Mouse (Mus musculus) heart, adult 10 weeks (tissue): ENCODE results near the gene Zkscan7. TPM values are rescaled to one million over a fixed set of nuclear protein-coding genes. Genes with fewer than 3 reads are reported as not detected.

Experiments
- polyA plus RNA-seq: library from polyadenylated mRNA; stranded (reverse); fragments of 350-450 nt; fragmentation: Illumina TruSeq; extraction: RNeasy Lipid Tissue Mini Kit (QIAGEN cat#74804); gene quantifications from one replicate; pipeline ENCODE4 v1.2.3, GENCODE M21; 2014; ENCODE audit warnings: low read depth, low replicate concordance

The Zkscan7 gene
- polyA plus RNA-seq = 6.9 TPM

DNA sequence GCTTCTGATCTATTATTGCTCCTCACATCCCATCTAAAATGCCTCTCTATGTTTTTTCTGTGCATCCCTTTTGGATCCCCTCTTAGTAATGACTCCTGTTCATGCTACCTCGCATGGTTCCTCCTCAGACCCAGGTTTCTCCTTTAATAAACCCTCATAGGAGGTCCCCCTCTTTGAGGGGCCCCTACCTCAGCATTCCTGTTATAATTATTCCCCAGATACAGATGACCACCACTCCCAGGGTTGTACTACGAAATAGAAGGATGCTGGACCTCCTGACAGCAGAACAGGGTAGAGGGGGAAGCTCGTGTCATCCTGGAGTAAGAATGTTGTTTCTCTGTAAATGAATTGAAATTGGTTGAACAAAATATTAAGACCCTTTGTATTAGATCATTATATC lies at the start of gene Zkscan7:
Gene Zkscan7 (plus strand): TSS at position 301 of the 400 bp plus-strand sequence.

GRCm38 (mm10) chr9:122843760-122844159 lies 41.7 kb upstream of the Zkscan7 start, which contains the start of gene Gm35549:
Gene Gm35549, minus strand, starts transcription at chr9:122844035.

DNA sequence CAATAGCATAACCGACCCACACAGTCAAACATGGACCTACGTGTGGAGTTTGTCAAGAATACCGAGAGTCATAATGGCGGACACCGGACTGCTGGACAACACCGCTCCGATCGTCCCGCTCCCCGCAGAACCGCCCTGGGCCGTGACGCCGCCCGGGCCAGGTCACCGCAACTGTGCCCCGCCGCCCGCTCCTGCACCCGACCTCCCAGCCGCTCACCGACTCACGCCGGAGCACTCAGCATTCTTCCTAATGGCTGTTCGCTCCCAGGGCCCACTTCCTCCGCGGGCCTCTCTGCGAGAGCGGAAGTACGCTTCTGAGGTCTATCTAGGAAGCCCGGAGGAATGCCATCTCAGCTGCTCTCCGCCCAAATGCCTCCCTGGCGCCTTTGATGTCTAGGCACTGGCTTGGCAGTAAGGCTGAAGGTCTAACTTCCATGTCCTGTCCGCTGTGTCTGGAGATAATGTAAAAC lies 19.8 kb upstream of the Zkscan7 start, which contains the start of gene Zfp445:
Gene Zfp445 (minus strand): TSS at position 310 of the 470 bp plus-strand sequence.

DNA sequence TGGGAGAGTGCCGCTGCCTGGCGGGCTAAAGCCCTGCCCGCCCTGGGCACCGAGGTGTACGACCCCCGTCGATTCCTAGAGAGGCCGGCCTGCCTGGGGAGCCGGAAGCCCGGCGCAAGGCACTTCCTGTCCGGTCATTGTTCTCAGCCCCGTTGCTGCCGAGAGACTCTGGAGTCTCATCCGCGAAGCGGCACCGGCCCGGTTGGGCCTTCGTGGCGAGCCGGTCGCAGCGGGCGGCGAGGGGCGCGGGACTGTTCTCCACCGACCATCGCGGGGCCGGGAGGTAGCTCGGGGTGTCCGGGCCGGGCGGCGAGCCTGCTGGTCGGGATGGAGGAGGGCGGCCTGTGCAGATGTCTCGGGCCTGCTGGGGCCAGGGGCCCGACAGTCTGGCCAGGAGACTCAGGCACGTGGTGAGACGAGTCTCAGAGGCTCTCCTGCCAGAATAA lies 37.5 kb downstream of the Zkscan7 start, which contains the start of gene Zfp105:
Gene Zfp105 (plus strand): TSS at position 137 of the 446 bp plus-strand sequence.

Other genes starting within 250 kb of the Zkscan7 start
- not detected for gene Topaz1, start 138.3 kb upstream of the Zkscan7 start, polyA plus RNA-seq
- gene Tcaim, start 80.1 kb upstream of the Zkscan7 start, polyA plus RNA-seq = 47.2 TPM
- not detected for gene Gm35549, start 41.6 kb upstream of the Zkscan7 start, polyA plus RNA-seq
- 72.8 TPM for gene Zfp445, start 19.7 kb upstream of the Zkscan7 start, polyA plus RNA-seq
- gene Zfp105, start 37.4 kb downstream of the Zkscan7 start, polyA plus RNA-seq = 2.0 TPM
- 17.4 TPM for gene 1110059G10Rik, start 65.3 kb downstream of the Zkscan7 start, polyA plus RNA-seq
- gene Kif15, start 65.4 kb downstream of the Zkscan7 start, polyA plus RNA-seq = 0.55 TPM
- 20.1 TPM for gene Tmem42, start 135.6 kb downstream of the Zkscan7 start, polyA plus RNA-seq
- gene Tgm4, start 149.0 kb downstream of the Zkscan7 start, polyA plus RNA-seq = not detected
- 32.8 TPM for gene Zdhhc3, start 227.5 kb downstream of the Zkscan7 start, polyA plus RNA-seq
- gene Exosc7, start 227.5 kb downstream of the Zkscan7 start, polyA plus RNA-seq = 33.1 TPM